Mouse (Mus musculus): ENCODE data around the gene Nrxn1. TPM values are rescaled to one million over a fixed set of nuclear protein-coding genes. Genes with fewer than 3 reads are reported as not detected.

Gene Nrxn1
- polyA plus RNA-seq, 1 experiment = not detected

- H3K27me3 ChIP-seq (ENCODE audit: control insufficient read depth) = no peaks in the 10 kb centered on the region
- H3K4me3 ChIP-seq (replicated peaks) = no peak overlapping the region
- no peaks in the 10 kb centered on the region for H3K4me1 ChIP-seq (ENCODE audit: control insufficient read depth)
Measured at GRCm38 (mm10) chr17:90662318-90662717, 430.6 kb downstream of the Nrxn1 start.

GRCm38 (mm10) chr17:90654506-90654905 is 438.4 kb downstream of the Nrxn1 start:
- no peaks in the 10 kb centered on the region for H3K4me1 ChIP-seq (ENCODE audit: control insufficient read depth)
- H3K9me3 ChIP-seq (ENCODE audit: control insufficient read depth, low read length) = no peaks in the 10 kb centered on the region
- H3K36me3 ChIP-seq (ENCODE audit: control insufficient read depth) = no peaks in the 10 kb centered on the region
- TF ChIP-seq TAL1 (IDR thresholded peaks at IDR 0.05; ENCODE audit: low read length) (no peak), GATA1 (IDR thresholded peaks at IDR 0.05; ENCODE audit: low read length) (no peak)
- H3K27me3 ChIP-seq (ENCODE audit: control insufficient read depth) = no peaks in the 10 kb centered on the region
- H3K4me3 ChIP-seq (replicated peaks) = no peak overlapping the region

More at GRCm38 (mm10) chr17:90662318-90662717, 430.6 kb downstream of the Nrxn1 start:
- Histone ChIP-seq H3K36me3 (ENCODE audit: control insufficient read depth) (no peaks in the 10 kb centered on the region), H3K9me3 (ENCODE audit: control insufficient read depth, low read length) (no peaks in the 10 kb centered on the region)
- TF ChIP-seq TAL1 (IDR thresholded peaks at IDR 0.05; ENCODE audit: low read length) (no peak), GATA1 (IDR thresholded peaks at IDR 0.05; ENCODE audit: low read length) (no peak)

- Histone ChIP-seq H3K9me3 (ENCODE audit: control insufficient read depth, low read length) (no peaks in the 10 kb centered on the region), H3K4me1 (ENCODE audit: control insufficient read depth) (no peaks in the 10 kb centered on the region), H3K4me3 (replicated peaks) (no peak overlapping the region), H3K36me3 (ENCODE audit: control insufficient read depth) (no peaks in the 10 kb centered on the region), H3K27me3 (ENCODE audit: control insufficient read depth) (no peaks in the 10 kb centered on the region)
- no peak for TF ChIP-seq GATA1 (IDR thresholded peaks at IDR 0.05; ENCODE audit: low read length)
- TF ChIP-seq TAL1 (IDR thresholded peaks at IDR 0.05; ENCODE audit: low read length) = no peak
Measured at GRCm38 (mm10) chr17:90653347-90653746, 439.5 kb downstream of the Nrxn1 start.

- TF ChIP-seq TAL1 (IDR thresholded peaks at IDR 0.05; ENCODE audit: low read length) (no peak), GATA1 (IDR thresholded peaks at IDR 0.05; ENCODE audit: low read length) (no peak)
- no peaks in the 10 kb centered on the region for H3K9me3 ChIP-seq (ENCODE audit: control insufficient read depth, low read length)
Measured at GRCm38 (mm10) chr17:90650279-90650678, 442.6 kb downstream of the Nrxn1 start.

GRCm38 (mm10) chr17:90638970-90639524 is 453.8 kb downstream of the Nrxn1 start:
- Histone ChIP-seq H3K27me3 (ENCODE audit: control insufficient read depth) (no peaks in the 10 kb centered on the region), H3K36me3 (ENCODE audit: control insufficient read depth) (no peaks in the 10 kb centered on the region), H3K4me3 (replicated peaks) (no peak overlapping the region), H3K4me1 (ENCODE audit: control insufficient read depth) (no peaks in the 10 kb centered on the region), H3K9me3 (ENCODE audit: control insufficient read depth, low read length) (no peaks in the 10 kb centered on the region)
- TF ChIP-seq GATA1 (IDR thresholded peaks at IDR 0.05; ENCODE audit: low read length) (no peak), TAL1 (IDR thresholded peaks at IDR 0.05; ENCODE audit: low read length) (no peak)

More at GRCm38 (mm10) chr17:90650279-90650678, 442.6 kb downstream of the Nrxn1 start:
- no peaks in the 10 kb centered on the region for H3K36me3 ChIP-seq (ENCODE audit: control insufficient read depth)
- no peaks in the 10 kb centered on the region for H3K4me1 ChIP-seq (ENCODE audit: control insufficient read depth)
- no peaks in the 10 kb centered on the region for H3K27me3 ChIP-seq (ENCODE audit: control insufficient read depth)
- no peak overlapping the region for H3K4me3 ChIP-seq (replicated peaks)

- Histone ChIP-seq H3K27me3 (ENCODE audit: control insufficient read depth) (no peaks in the 10 kb centered on the region), H3K4me3 (replicated peaks) (no peak overlapping the region), H3K9me3 (ENCODE audit: control insufficient read depth, low read length) (no peaks in the 10 kb centered on the region), H3K36me3 (ENCODE audit: control insufficient read depth) (no peaks in the 10 kb centered on the region), H3K4me1 (ENCODE audit: control insufficient read depth) (no peaks in the 10 kb centered on the region)
- TF ChIP-seq TAL1 (IDR thresholded peaks at IDR 0.05; ENCODE audit: low read length) = no peak
- TF ChIP-seq GATA1 (IDR thresholded peaks at IDR 0.05; ENCODE audit: low read length) = no peak
Measured at GRCm38 (mm10) chr17:90638183-90638727, 454.6 kb downstream of the Nrxn1 start.

- H3K27me3 ChIP-seq (ENCODE audit: control insufficient read depth) = no peaks in the 10 kb centered on the region
- no peaks in the 10 kb centered on the region for H3K36me3 ChIP-seq (ENCODE audit: control insufficient read depth)
- TF ChIP-seq TAL1 (IDR thresholded peaks at IDR 0.05; ENCODE audit: low read length) (no peak), GATA1 (IDR thresholded peaks at IDR 0.05; ENCODE audit: low read length) (no peak)
- no peaks in the 10 kb centered on the region for H3K4me1 ChIP-seq (ENCODE audit: control insufficient read depth)
- H3K9me3 ChIP-seq (ENCODE audit: control insufficient read depth, low read length) = no peaks in the 10 kb centered on the region
- H3K4me3 ChIP-seq (replicated peaks) = no peak overlapping the region
Measured at GRCm38 (mm10) chr17:90631371-90631770, 461.5 kb downstream of the Nrxn1 start.

GRCm38 (mm10) chr17:90629851-90630250 is 463.0 kb downstream of the Nrxn1 start:
- TF ChIP-seq GATA1 (IDR thresholded peaks at IDR 0.05; ENCODE audit: low read length) (no peak), TAL1 (IDR thresholded peaks at IDR 0.05; ENCODE audit: low read length) (no peak)
- Histone ChIP-seq H3K9me3 (ENCODE audit: control insufficient read depth, low read length) (no peaks in the 10 kb centered on the region), H3K27me3 (ENCODE audit: control insufficient read depth) (no peaks in the 10 kb centered on the region), H3K4me3 (replicated peaks) (no peak overlapping the region), H3K36me3 (ENCODE audit: control insufficient read depth) (no peaks in the 10 kb centered on the region), H3K4me1 (ENCODE audit: control insufficient read depth) (no peaks in the 10 kb centered on the region)

- Histone ChIP-seq H3K4me3 (replicated peaks) (no peak overlapping the region), H3K36me3 (ENCODE audit: control insufficient read depth) (no peaks in the 10 kb centered on the region), H3K4me1 (ENCODE audit: control insufficient read depth) (no peaks in the 10 kb centered on the region), H3K27me3 (ENCODE audit: control insufficient read depth) (no peaks in the 10 kb centered on the region), H3K9me3 (ENCODE audit: control insufficient read depth, low read length) (no peaks in the 10 kb centered on the region; the same call in 1 of the 2 replicates)
- TF ChIP-seq GATA1 (IDR thresholded peaks at IDR 0.05; ENCODE audit: low read length) (no peak), TAL1 (IDR thresholded peaks at IDR 0.05; ENCODE audit: low read length) (no peak)
Measured at GRCm38 (mm10) chr17:90628469-90628868, 464.4 kb downstream of the Nrxn1 start.

Data from erythroblast, embryonic 14.5 days (primary cell).